Mouse (Mus musculus): ENCODE data around the gene Ankib1.
"Not testable (repeated sequence)": the region's sequence is repeated elsewhere in the genome, so short reads cannot be mapped to it uniquely, and the experiment has no call there.

The Ankib1 gene

GRCm38 (mm10) chr5:3723415-3723814 is 79.3 kb downstream of the Ankib1 start:
- no peak for DNase-seq (ENCODE audit: low spot score)

GRCm38 (mm10) chr5:3722873-3723272 is 79.9 kb downstream of the Ankib1 start:
- DNase-seq (ENCODE audit: low spot score): no peak

GRCm38 (mm10) chr5:3719371-3719770 is 83.4 kb downstream of the Ankib1 start:
- no peak for DNase-seq (ENCODE audit: low spot score)

GRCm38 (mm10) chr5:3715800-3716199 is 86.9 kb downstream of the Ankib1 start:
- no peak for DNase-seq (ENCODE audit: low spot score)

- no peak for DNase-seq (ENCODE audit: low spot score)
Measured at GRCm38 (mm10) chr5:3702180-3702579, 100.5 kb downstream of the Ankib1 start.

- DNase-seq (ENCODE audit: low spot score): no peak
Measured at GRCm38 (mm10) chr5:3700025-3700424, 102.7 kb downstream of the Ankib1 start.

- DNase-seq (ENCODE audit: low spot score): no peak
Measured at GRCm38 (mm10) chr5:3696031-3696430, 106.7 kb downstream of the Ankib1 start.

GRCm38 (mm10) chr5:3695191-3695590 is 107.5 kb downstream of the Ankib1 start:
- no peak for DNase-seq (ENCODE audit: low spot score)

GRCm38 (mm10) chr5:3692956-3693355 is 109.8 kb downstream of the Ankib1 start:
- DNase-seq (ENCODE audit: low spot score): no peak

GRCm38 (mm10) chr5:3691283-3691682 is 111.4 kb downstream of the Ankib1 start:
- no peak for DNase-seq (ENCODE audit: low spot score)

GRCm38 (mm10) chr5:3688298-3688697 is 114.4 kb downstream of the Ankib1 start:
- no peak for DNase-seq (ENCODE audit: low spot score)

- DNase-seq (ENCODE audit: low spot score): no peak
Measured at GRCm38 (mm10) chr5:3669938-3670554, 132.7 kb downstream of the Ankib1 start.

- no peak for DNase-seq (ENCODE audit: low spot score)
Measured at GRCm38 (mm10) chr5:3666585-3666984, 136.1 kb downstream of the Ankib1 start.

GRCm38 (mm10) chr5:3665225-3665624 is 137.5 kb downstream of the Ankib1 start:
- DNase-seq (ENCODE audit: low spot score): no peak

GRCm38 (mm10) chr5:3657085-3657484 is 145.6 kb downstream of the Ankib1 start, which contains the start of gene Gatad1:
Gene Gatad1, minus strand, starts transcription at chr5:3657185.
- no peak for DNase-seq (ENCODE audit: low spot score)

GRCm38 (mm10) chr5:3653801-3654200 is 148.9 kb downstream of the Ankib1 start:
- DNase-seq (ENCODE audit: low spot score): no peak

GRCm38 (mm10) chr5:3652903-3653575 is 149.7 kb downstream of the Ankib1 start:
- DNase-seq (ENCODE audit: low spot score): not testable (repeated sequence)

- no peak for DNase-seq (ENCODE audit: low spot score)
Measured at GRCm38 (mm10) chr5:3651621-3652020, 151.1 kb downstream of the Ankib1 start.

- no peak for DNase-seq (ENCODE audit: low spot score)
Measured at GRCm38 (mm10) chr5:3650881-3651280, 151.8 kb downstream of the Ankib1 start, which contains the start of gene Tmbim7. Gene Tmbim7, plus strand, starts transcription at chr5:3651181.

- no peak for DNase-seq (ENCODE audit: low spot score)
Measured at GRCm38 (mm10) chr5:3648849-3649210, 153.9 kb downstream of the Ankib1 start.

- DNase-seq (ENCODE audit: low spot score): no peak
Measured at GRCm38 (mm10) chr5:3648206-3648848, 154.4 kb downstream of the Ankib1 start.

- DNase-seq (ENCODE audit: low spot score): peak; percentile 69
Measured at GRCm38 (mm10) chr5:3647708-3648121, 155.0 kb downstream of the Ankib1 start.

Measured in ovary, postnatal 14 days (tissue).